Mouse (Mus musculus) gonadal fat pad, adult 2 months (tissue): ENCODE results near the gene Olfr506. TPM values are rescaled to one million over a fixed set of nuclear protein-coding genes. Genes with fewer than 3 reads are reported as not detected.
"Not testable (repeated sequence)": the region's sequence is repeated elsewhere in the genome, so short reads cannot be mapped to it uniquely, and the experiment has no call there.

ENCODE experiments used
- DNase-seq: peaks from one replicate; pipeline ENCODE4 v3.0.0-alpha.2; 2012; ENCODE audit warnings: low read depth
- polyA plus RNA-seq: library from polyadenylated mRNA; depleted of rRNA; stranded (reverse); fragments of >200 nt; gene quantifications from 2 replicates; pipeline ENCODE4 v1.2.3, GENCODE M21; 2012; rRNA removed

Gene Olfr506
- not detected in 2 replicates for polyA plus RNA-seq

DNA sequence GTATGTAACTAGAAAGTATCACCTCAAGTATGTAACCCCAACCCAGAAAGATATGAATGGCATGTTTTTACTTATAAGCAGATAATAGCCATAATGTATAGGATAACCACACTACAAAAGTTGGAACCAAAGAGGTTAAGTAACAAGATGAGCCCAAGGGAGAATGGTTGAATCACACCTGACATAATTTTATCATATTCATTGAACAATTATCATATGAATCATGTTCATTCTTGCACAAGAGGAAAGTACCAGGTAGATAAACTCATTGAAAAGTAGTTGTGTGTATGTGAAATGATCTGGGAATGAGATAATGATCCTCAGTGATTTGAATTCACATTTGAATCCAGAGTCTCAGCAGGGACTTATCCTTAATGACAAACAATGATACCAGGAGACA is at the start of gene Olfr506:
Gene Olfr506 (plus strand): TSS at position 301 of the 400 bp plus-strand sequence.
- no peak for DNase-seq

DNA sequence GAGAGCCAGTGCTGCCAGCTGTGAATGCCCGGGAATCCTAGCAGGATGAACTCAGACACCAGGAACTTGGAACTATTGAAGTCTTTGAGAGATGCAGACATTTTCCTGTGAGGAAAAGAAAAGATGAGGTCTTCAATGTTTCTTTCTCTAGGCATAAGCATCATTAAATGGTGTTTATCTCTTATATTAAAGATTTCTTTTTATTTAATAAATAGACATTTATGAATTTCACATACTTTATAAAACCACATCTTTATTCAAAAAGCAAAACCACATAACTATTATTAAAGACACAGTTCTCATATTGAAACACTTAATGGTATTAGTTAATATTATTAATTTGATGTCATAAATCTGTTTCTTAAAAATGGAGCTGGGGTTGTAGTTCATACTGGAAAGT is 44.9 kb upstream of the Olfr506 start, which contains the start of gene Olfr504:
Gene Olfr504 (minus strand): TSS at position 101 of the 400 bp plus-strand sequence.
- no peak for DNase-seq

DNA sequence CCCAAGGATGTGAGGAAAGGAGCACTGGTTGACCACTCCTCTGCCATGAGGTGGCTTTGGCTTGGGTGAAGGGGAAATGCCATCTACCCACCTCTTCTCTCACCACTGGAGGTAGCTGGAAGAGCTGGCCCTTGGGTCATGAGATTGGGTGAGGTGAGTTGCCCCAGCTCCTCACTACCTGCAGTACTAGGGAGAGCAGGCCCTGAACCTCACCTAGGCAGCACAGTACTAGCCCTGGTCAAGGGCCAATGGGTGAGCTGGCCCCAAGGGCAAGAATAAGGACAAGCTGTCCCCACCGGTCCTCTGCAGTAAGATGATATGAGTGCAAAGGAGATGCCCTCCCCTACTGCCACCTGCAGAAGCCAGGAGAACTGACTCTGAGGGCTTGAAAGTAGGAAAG is 20.8 kb upstream of the Olfr506 start:
- no peak for DNase-seq

DNA sequence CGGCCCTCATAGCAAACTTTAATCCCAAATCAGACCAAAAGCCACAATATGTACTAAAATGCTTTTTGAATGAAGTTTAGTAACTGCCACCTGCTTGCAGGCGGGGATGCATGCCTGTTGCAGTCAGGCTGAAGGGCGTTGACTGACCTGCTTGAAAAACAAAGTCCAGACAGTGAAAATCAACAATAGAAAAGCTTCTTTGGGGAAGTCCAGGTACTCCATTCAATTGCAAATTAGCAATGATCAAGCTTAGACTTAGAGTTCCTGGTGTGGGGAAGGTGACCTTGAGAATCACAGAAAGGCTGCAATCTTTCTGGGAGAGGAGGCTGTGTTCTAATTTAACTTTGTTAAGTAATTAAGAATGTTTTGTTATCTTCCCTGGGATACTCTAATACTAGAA is 8.7 kb upstream of the Olfr506 start:
- DNase-seq, result not testable (repeated sequence)

DNA sequence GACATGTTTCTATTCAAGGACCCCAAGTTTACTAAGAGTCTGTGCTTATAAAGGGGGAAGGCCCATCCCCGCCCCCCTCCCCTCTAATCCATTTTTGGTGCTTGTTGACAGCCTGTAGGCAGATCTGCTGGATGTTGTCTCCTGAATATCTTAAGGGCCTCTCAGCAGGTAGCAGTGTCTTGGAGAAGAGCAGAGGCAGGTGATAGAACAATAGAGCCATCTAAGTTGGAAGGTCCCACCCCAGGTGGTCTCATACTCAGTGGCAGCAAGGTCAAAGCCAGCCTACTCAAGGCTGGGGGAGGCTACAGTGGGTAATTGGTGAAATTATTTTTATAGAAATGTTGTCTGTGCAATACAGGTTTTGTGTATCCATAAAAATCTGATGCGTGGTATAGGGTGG is 3.5 kb downstream of the Olfr506 start:
- DNase-seq, result no peak

DNA sequence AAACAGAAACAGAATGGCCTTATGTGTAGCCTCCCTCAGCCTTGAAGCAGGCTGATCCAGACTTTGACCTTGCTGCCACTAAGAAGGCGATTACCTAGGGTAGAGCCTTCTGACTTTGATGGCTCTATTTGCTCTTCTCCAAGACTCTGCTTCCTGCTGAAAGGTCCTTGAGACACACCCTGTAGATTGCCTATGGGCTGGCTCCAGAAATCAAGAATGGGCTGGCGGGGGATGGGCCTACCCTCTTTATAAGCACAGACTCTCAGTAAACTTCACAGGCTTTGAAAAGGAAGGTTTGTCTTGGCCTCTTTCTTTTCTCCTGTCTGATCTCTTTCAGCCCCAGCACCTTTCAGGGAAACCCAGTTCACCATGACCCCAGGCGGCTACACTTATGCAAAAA is 6.2 kb downstream of the Olfr506 start:
- not testable (repeated sequence) for DNase-seq

DNA sequence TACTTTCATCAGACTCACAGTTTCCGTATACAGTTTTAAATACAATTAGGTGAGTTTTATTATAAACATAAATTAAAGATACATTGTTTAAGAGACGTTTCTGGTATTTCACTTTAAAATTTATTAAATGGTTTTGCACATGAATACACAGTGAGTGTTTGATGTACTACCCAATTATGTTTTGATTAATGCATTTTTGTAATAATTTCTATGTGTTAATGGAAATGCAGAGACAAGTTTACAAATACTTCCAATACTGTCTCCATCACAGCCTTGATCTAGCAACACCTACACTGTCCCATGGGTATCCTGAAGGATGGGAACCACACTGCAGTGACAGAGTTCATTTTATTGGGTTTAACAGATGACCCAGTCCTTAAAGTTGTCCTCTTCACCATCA is 10.9 kb downstream of the Olfr506 start, which contains the start of gene Olfr507:
Gene Olfr507 (plus strand): TSS at position 301 of the 400 bp plus-strand sequence.
- DNase-seq, result no peak

DNA sequence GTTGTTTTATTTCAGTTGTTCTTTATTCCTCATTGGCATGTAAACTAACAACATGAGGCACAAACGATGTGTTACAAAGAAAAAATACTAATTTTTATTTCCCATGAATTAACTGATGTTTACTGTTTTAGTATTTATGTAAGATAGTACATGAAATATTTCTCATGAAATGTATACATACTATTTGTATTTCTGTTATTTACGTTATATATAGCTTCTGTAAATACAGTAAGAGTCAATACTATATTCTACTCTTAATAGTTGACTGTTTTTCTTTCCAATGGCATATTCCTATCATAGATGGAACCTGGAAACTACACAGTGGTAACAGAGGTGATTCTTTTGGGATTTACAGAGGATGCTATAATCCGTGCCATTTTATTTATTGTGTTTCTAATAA is 19.1 kb downstream of the Olfr506 start, which contains the start of gene Olfr508:
Gene Olfr508 (plus strand): TSS at position 301 of the 400 bp plus-strand sequence.
- no peak for DNase-seq

DNA sequence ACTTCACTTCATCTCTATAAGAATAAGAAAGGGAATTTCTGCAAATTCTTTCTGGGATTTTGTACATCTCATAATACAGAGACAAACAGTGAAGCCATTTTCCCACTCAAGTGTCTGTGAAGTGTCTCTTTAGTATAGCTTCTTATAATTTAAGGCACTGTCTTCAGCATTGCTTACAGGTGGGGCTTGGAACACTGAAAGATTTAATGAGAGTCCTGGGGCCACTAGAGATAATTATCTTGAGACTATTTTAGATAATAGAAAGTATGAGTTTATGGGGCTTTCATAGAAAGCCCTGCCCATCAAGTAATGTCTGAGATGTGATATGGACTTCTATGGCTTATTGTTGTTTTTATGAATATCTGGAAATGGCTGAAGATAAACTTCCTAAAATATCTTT is 41.2 kb downstream of the Olfr506 start, which contains the start of gene Olfr509:
Gene Olfr509 (minus strand): TSS at position 101 of the 400 bp plus-strand sequence.
- DNase-seq, result no peak

DNA sequence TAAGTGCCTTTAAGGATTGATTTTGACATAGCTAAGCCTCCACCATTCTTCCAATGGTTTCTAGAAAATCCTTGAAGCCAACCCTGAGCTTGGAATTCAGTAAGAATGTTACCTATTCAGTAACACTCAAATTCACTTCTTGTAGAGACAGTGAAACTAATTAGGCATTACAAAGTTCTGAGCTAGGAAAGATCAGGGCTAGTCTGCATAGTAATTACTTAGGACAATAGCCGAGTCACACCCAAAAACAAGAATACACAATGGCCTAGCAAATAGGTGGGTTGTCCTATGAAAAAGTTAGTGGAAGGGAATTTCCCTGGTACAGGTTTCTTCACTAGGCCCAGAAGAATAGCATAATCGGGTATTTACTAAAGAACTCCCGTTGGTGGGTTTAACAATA is 51.8 kb downstream of the Olfr506 start:
- no peak for DNase-seq

Other genes starting within 250 kb of the Olfr506 start
- not detected in 2 replicates for gene Olfr494, start 245.5 kb upstream of the Olfr506 start, polyA plus RNA-seq
- not detected in 2 replicates for gene Olfr495, start 217.6 kb upstream of the Olfr506 start, polyA plus RNA-seq
- gene Olfr497, start 190.4 kb upstream of the Olfr506 start, polyA plus RNA-seq, result not detected in 2 replicates
- gene Olfr498, start 145.5 kb upstream of the Olfr506 start, polyA plus RNA-seq, result not detected in 2 replicates
- gene Olfr502, start 85.7 kb upstream of the Olfr506 start, polyA plus RNA-seq, result not detected in 2 replicates
- not detected in 2 replicates for gene Olfr503, start 66.3 kb upstream of the Olfr506 start, polyA plus RNA-seq
- not detected in 2 replicates for gene Olfr504, start 45.0 kb upstream of the Olfr506 start, polyA plus RNA-seq
- gene Olfr507, start 11.0 kb downstream of the Olfr506 start, polyA plus RNA-seq, result not detected in 2 replicates
- not detected in 2 replicates for gene Olfr508, start 19.2 kb downstream of the Olfr506 start, polyA plus RNA-seq
- gene Olfr509, start 41.1 kb downstream of the Olfr506 start, polyA plus RNA-seq, result not detected in 2 replicates
- gene Olfr510, start 55.6 kb downstream of the Olfr506 start, polyA plus RNA-seq, result not detected in 2 replicates
- gene Olfr512, start 102.5 kb downstream of the Olfr506 start, polyA plus RNA-seq, result not detected in 2 replicates
- gene Olfr513, start 140.2 kb downstream of the Olfr506 start, polyA plus RNA-seq, result not detected in 2 replicates
- gene Olfr514, start 215.2 kb downstream of the Olfr506 start, polyA plus RNA-seq, result not detected in 2 replicates
- gene Olfr516, start 239.7 kb downstream of the Olfr506 start, polyA plus RNA-seq, result not detected in 2 replicates